Mouse (Mus musculus): ENCODE data around the gene 1700025C18Rik.

GRCm38 (mm10) chr2:165105513-165106079 is 15.0 kb upstream of the 1700025C18Rik start:
- TF ChIP-seq CTCF (IDR thresholded peaks at IDR 0.05; ENCODE audit: control insufficient read depth, insufficient read depth, insufficient replicate concordance, low read depth, low read length) (no peak), POLR2A (IDR thresholded peaks at IDR 0.05; ENCODE audit: control insufficient read depth, low read depth, low read length) (no peak)

Data from testis, adult 2 months (tissue).